Mouse (Mus musculus) CD4-positive naive resting alpha-beta T cell, adult 57 days (primary cell): ENCODE measurements around the gene Rhoh. TPM values are rescaled to one million over a fixed set of nuclear protein-coding genes. Genes with fewer than 3 reads are reported as not detected.

Experiments used
- total RNA-seq: library from RNA; stranded (reverse); gene quantifications from one replicate; pipeline ENCODE4 v1.2.4, GENCODE M21; 2023

Gene Rhoh
- 193 TPM for total RNA-seq

DNA sequence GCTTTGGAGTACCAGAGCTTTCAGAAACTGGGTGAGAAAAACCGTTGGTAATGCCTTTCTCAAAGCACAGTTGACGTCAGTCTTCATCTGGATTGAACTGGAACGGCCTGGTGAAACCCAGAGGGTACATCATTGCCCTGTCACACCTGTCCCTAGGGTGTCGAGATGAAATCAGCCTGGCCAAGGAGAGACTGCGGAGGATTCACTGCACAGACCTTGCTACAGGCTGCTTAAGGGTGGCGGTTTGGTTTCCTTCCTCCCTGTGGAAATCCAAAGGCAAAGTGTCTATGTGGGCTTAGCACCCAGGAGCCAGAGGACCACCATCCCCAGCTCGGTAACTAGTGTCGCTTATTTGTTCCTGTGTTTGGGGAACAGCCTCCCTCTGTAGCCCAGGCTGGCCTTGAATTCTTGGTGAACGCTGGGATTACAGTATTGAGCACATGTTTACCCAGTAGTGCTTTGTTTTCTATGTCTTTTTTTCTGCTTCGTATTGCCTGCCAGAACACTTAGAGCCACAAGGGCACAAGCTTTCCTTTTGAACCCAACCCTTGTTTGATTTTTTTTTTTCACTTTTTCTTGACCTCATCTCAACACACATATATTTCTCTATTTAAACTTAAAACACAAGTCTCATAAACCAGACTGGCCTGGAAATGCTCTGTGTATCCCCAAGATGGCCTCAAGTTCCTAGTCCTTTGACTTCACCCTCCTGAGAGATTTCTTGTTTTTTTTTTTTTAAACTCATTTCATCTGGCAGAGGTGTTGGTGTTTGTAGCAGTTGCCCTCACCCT is at the start of gene Rhoh:
Gene Rhoh (plus strand): TSS at position 60 of the 791 bp plus-strand sequence.

GRCm38 (mm10) chr5:65934783-65935182 is 73.8 kb downstream of the Rhoh start, which contains the start of gene Chrna9:
Gene Chrna9, plus strand, starts transcription at chr5:65934921.

Other genes starting within 250 kb of the Rhoh start
- gene Pds5a, start 162.9 kb upstream of the Rhoh start, total RNA-seq = 268 TPM
- gene N4bp2, start 97.7 kb upstream of the Rhoh start, total RNA-seq = 65.4 TPM
- gene Chrna9, start 73.7 kb downstream of the Rhoh start, total RNA-seq = 2.8 TPM
- gene 9130230L23Rik, start 143.1 kb downstream of the Rhoh start, total RNA-seq = not detected